Mouse (Mus musculus) heart, adult 2 months (tissue): ENCODE data around the gene Foxn3. TPM values are rescaled to one million over a fixed set of nuclear protein-coding genes. Genes with fewer than 3 reads are reported as not detected.
A peak's percentile ranks its signal among the peaks of the same experiment; 100 is the strongest.

Experiments
- DNase-seq, 2 experiments: peaks; one replicate each; pipeline ENCODE4 v3.0.0; 2021
- H3K27ac ChIP-seq: fragments of 200-600 bp; 2 replicates; pipeline ENCODE4 v1.8.1; 2022
- H3K27me3 ChIP-seq: fragments of 200-500 bp; 2 replicates; pipeline ENCODE4 v1.6.1; 2012; ENCODE audit warnings: mild to moderate bottlenecking, low read length, inconsistent platforms, mixed read lengths; ENCODE audit not compliant: control insufficient read depth, insufficient read depth
- H3K36me3 ChIP-seq: fragments of 200-500 bp; 2 replicates; pipeline ENCODE4 v1.6.1; 2012; ENCODE audit warnings: low read length, inconsistent platforms; ENCODE audit not compliant: control insufficient read depth, insufficient read depth
- H3K4me1 ChIP-seq: fragments of 200-500 bp; 2 replicates; pipeline ENCODE4 v1.6.1; 2011; ENCODE audit warnings: low read length; ENCODE audit not compliant: control insufficient read depth, insufficient read depth
- H3K4me3 ChIP-seq: fragments of 200-600 bp; 2 replicates; pipeline ENCODE4 v1.8.1; 2022
- H3K79me2 ChIP-seq: fragments of 200-500 bp; replicated peaks from 2 replicates; pipeline ENCODE4 v1.6.1; 2012; ENCODE audit warnings: mild to moderate bottlenecking, inconsistent platforms, low read length, moderate library complexity, mixed read lengths; ENCODE audit not compliant: control insufficient read depth, insufficient read depth
- H3K9ac ChIP-seq: fragments of 200-500 bp; 2 replicates; pipeline ENCODE4 v1.6.1; 2012; ENCODE audit warnings: low read depth, mild to moderate bottlenecking, control low read depth, inconsistent platforms, low read length, mixed read lengths
- CTCF ChIP-seq: fragments of 200-600 bp; IDR thresholded peaks from 2 replicates; pipeline ENCODE4 v1.8.1; 2022; ENCODE audit warnings: antibody characterized with exemption, mild to moderate bottlenecking, moderate library complexity
- EP300 ChIP-seq: fragments of 200-500 bp; IDR thresholded peaks from 2 replicates; pipeline ENCODE4 v1.6.1; 2011; ENCODE audit warnings: low read depth, low read length, control low read depth; ENCODE audit not compliant: insufficient read depth
- POLR2A ChIP-seq: fragments of 200-500 bp; IDR thresholded peaks from 2 replicates; pipeline ENCODE4 v1.6.1; 2011; ENCODE audit warnings: mild to moderate bottlenecking, low read depth, low read length, control low read depth; ENCODE audit not compliant: insufficient read depth
- WGBS: fragments of 180-500 bp; shearing (Covaris S2); methylation state at CpG from one replicate; pipeline ENCODE4 v1.1.7; 2018; 5-methylcytosine and 5-hydroxymethylcytosine counted together
- intact Hi-C: fragments of 180-260 bp; cut with DNase I; formaldehyde crosslinking; loops from one replicate; pipeline ENCODE4 v1.15.1; 2025
- polyA plus RNA-seq: library from polyadenylated mRNA; depleted of rRNA; stranded (reverse); fragments of >200 nt; gene quantifications from 2 replicates; pipeline ENCODE4 v1.2.3, GENCODE M21; 2012
- total RNA-seq, 2 experiments: library from RNA; stranded (reverse); gene quantifications; 2 replicates each; pipeline ENCODE4 v1.2.3; 2021

Gene Foxn3
- total and polyA plus RNA-seq, 3 experiments: 28.1 to 117 (median 106) TPM

GRCm38 (mm10) chr12:99150126-99150525 lies 413.3 kb downstream of the Foxn3 start:
- Histone ChIP-seq H3K9ac (no peak overlapping the region), H3K36me3 (no peaks in the 10 kb centered on the region), H3K4me3 (no peak overlapping the region), H3K27me3 (no peaks in the 10 kb centered on the region), H3K27ac (no peak overlapping the region), H3K4me1 (no peaks in the 10 kb centered on the region; the same call in 1 of the 2 replicates), H3K79me2 (no peaks in the 10 kb centered on the region)
- WGBS: 42% methylated on average over 4 of the region's 4 CpGs
- intact Hi-C loops: loop anchor here (5.0 kb wide), 1 partner anchor 53 kb away; no protein-coding TSS in a partner anchor
- DNase-seq: peak; percentile 27 to 76
- TF ChIP-seq EP300 (no peak), CTCF (peak; percentile 92)

DNA sequence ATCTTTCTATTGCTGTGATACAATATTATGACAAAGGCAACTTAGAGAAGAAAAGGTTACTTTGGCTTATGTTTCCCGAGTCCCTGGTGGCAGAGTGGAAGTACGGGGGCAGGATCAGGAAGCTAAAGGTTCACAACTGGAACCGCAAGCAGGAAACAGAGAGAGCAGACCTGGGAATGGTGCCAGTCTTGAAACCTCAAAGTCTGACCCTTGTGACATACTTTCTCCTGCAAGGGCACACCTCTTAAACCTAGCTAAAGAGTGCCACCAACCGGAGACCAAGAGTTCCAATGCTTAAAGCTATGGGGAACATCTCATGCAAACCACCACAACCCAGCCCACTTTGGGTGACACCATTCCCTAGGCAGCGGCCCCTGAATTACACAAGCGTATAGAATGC lies 414.2 kb downstream of the Foxn3 start:
- WGBS: 78% methylated on average over 6 of the region's 6 CpGs
- TF ChIP-seq CTCF (no peak), EP300 (no peak), POLR2A (no peak)
- no peak overlapping the region for H3K27ac ChIP-seq

More for the DNA sequence above, 414.2 kb downstream of the Foxn3 start:
- Histone ChIP-seq H3K79me2 (no peaks in the 10 kb centered on the region), H3K27me3 (no peaks in the 10 kb centered on the region), H3K4me1 (no peaks in the 10 kb centered on the region; the same call in 1 of the 2 replicates), H3K36me3 (no peaks in the 10 kb centered on the region), H3K4me3 (no peak overlapping the region), H3K9ac (no peak overlapping the region)
- intact Hi-C loops: no loop called here
- no peak for DNase-seq
